Mouse (Mus musculus): ENCODE measurements around the gene Opcml. TPM values are rescaled to one million over a fixed set of nuclear protein-coding genes. Genes with fewer than 3 reads are reported as not detected.

Gene Opcml
- total and polyA plus RNA-seq, 2 experiments from 2014 or later = 48.3 to 140 TPM

GRCm38 (mm10) chr9:28587857-28588388, 797.3 kb downstream of the Opcml start:
- ATAC-seq = no peak

GRCm38 (mm10) chr9:28588488-28588887, 797.9 kb downstream of the Opcml start:
- H3K27me3 ChIP-seq (ENCODE audit: insufficient read depth, low read length) = no peaks in the 10 kb centered on the region
- no peaks in the 10 kb centered on the region for H3K36me3 ChIP-seq (ENCODE audit: insufficient read depth)
- no peak overlapping the region for H3K4me3 ChIP-seq (ENCODE audit: low read depth, low read length)
- DNase-seq (no peak), ATAC-seq (no peak)
- WGBS = 52% methylated on average over 1 of the region's 1 CpGs
- no peak overlapping the region for H3K27ac ChIP-seq (ENCODE audit: low read depth, low read length)
- no peak overlapping the region for H3K4me2 ChIP-seq (ENCODE audit: low read depth)
- H3K9ac ChIP-seq = no peak overlapping the region
- TF ChIP-seq CTCF (IDR thresholded peaks at IDR 0.05; ENCODE audit: low read depth) = no peak
- no peaks in the 10 kb centered on the region for H3K9me3 ChIP-seq (ENCODE audit: low read length)
- H3K4me1 ChIP-seq (ENCODE audit: insufficient read depth) = no peaks in the 10 kb centered on the region

More at GRCm38 (mm10) chr9:28587857-28588388, 797.3 kb downstream of the Opcml start:
- WGBS = 33% methylated on average over 4 of the region's 4 CpGs
- Histone ChIP-seq H3K9me3 (ENCODE audit: low read length) (no peaks in the 10 kb centered on the region), H3K27me3 (ENCODE audit: insufficient read depth, low read length) (no peaks in the 10 kb centered on the region), H3K36me3 (ENCODE audit: insufficient read depth) (no peaks in the 10 kb centered on the region), H3K27ac (ENCODE audit: low read depth, low read length) (no peak overlapping the region), H3K4me3 (ENCODE audit: low read depth, low read length) (no peak overlapping the region), H3K4me2 (ENCODE audit: low read depth) (no peak overlapping the region), H3K4me1 (ENCODE audit: insufficient read depth) (no peaks in the 10 kb centered on the region), H3K9ac (no peak overlapping the region)
- no peak for DNase-seq
- TF ChIP-seq CTCF (IDR thresholded peaks at IDR 0.05; ENCODE audit: low read depth) = no peak

- DNase-seq = no peak
- Histone ChIP-seq H3K4me1 (ENCODE audit: insufficient read depth) (peaks cover 8% of the 10 kb centered on the region; the same call in 1 of the 2 replicates), H3K27me3 (ENCODE audit: insufficient read depth, low read length) (no peaks in the 10 kb centered on the region), H3K36me3 (ENCODE audit: insufficient read depth) (no peaks in the 10 kb centered on the region), H3K4me3 (ENCODE audit: low read depth, low read length) (no peak overlapping the region), H3K9me3 (ENCODE audit: low read length) (no peaks in the 10 kb centered on the region), H3K4me2 (ENCODE audit: low read depth) (no peak overlapping the region), H3K9ac (no peak overlapping the region), H3K27ac (ENCODE audit: low read depth, low read length) (no peak overlapping the region)
- 10% methylated on average over 3 of the region's 3 CpGs for WGBS
- TF ChIP-seq CTCF (IDR thresholded peaks at IDR 0.05; ENCODE audit: low read depth) = no peak
- no peak for ATAC-seq
Observed at GRCm38 (mm10) chr9:28592208-28592607, 801.6 kb downstream of the Opcml start.

GRCm38 (mm10) chr9:28595062-28595461, 804.5 kb downstream of the Opcml start:
- H3K27ac ChIP-seq (ENCODE audit: low read depth, low read length) = no peak overlapping the region

GRCm38 (mm10) chr9:28605561-28605960, 815.0 kb downstream of the Opcml start:
- DNase-seq (no peak), ATAC-seq (no peak)
- Histone ChIP-seq H3K4me2 (ENCODE audit: low read depth) (no peak overlapping the region), H3K4me1 (ENCODE audit: insufficient read depth) (no peaks in the 10 kb centered on the region), H3K9ac (no peak overlapping the region), H3K27ac (ENCODE audit: low read depth, low read length) (no peak overlapping the region), H3K36me3 (ENCODE audit: insufficient read depth) (no peaks in the 10 kb centered on the region), H3K4me3 (ENCODE audit: low read depth, low read length) (no peak overlapping the region), H3K9me3 (ENCODE audit: low read length) (no peaks in the 10 kb centered on the region), H3K27me3 (ENCODE audit: insufficient read depth, low read length) (no peaks in the 10 kb centered on the region)
- WGBS = 30% methylated on average over 1 of the region's 1 CpGs
- no peak for TF ChIP-seq CTCF (IDR thresholded peaks at IDR 0.05; ENCODE audit: low read depth)

More at GRCm38 (mm10) chr9:28595062-28595461, 804.5 kb downstream of the Opcml start:
- DNase-seq (no peak), ATAC-seq (no peak)
- WGBS = 61% methylated on average over 3 of the region's 3 CpGs
- TF ChIP-seq CTCF (IDR thresholded peaks at IDR 0.05; ENCODE audit: low read depth) = no peak
- Histone ChIP-seq H3K4me3 (ENCODE audit: low read depth, low read length) (no peak overlapping the region), H3K27me3 (ENCODE audit: insufficient read depth, low read length) (no peaks in the 10 kb centered on the region), H3K9ac (no peak overlapping the region), H3K4me1 (ENCODE audit: insufficient read depth) (peaks cover 8% of the 10 kb centered on the region; the same call in 1 of the 2 replicates), H3K36me3 (ENCODE audit: insufficient read depth) (no peaks in the 10 kb centered on the region), H3K9me3 (ENCODE audit: low read length) (no peaks in the 10 kb centered on the region), H3K4me2 (ENCODE audit: low read depth) (no peak overlapping the region)

- 33% methylated on average over 6 of the region's 6 CpGs for WGBS
- H3K4me2 ChIP-seq (ENCODE audit: low read depth) = no peak overlapping the region
- H3K27me3 ChIP-seq (ENCODE audit: insufficient read depth, low read length) = no peaks in the 10 kb centered on the region
- no peak overlapping the region for H3K4me3 ChIP-seq (ENCODE audit: low read depth, low read length)
- no peak overlapping the region for H3K9ac ChIP-seq
- ATAC-seq (no peak; the same call in 1 of the 2 replicates), DNase-seq (peak; percentile 50)
- no peaks in the 10 kb centered on the region for H3K4me1 ChIP-seq (ENCODE audit: insufficient read depth)
- no peak for TF ChIP-seq CTCF (IDR thresholded peaks at IDR 0.05; ENCODE audit: low read depth)
- no peaks in the 10 kb centered on the region for H3K36me3 ChIP-seq (ENCODE audit: insufficient read depth)
- no peak overlapping the region for H3K27ac ChIP-seq (ENCODE audit: low read depth, low read length)
- H3K9me3 ChIP-seq (ENCODE audit: low read length) = no peaks in the 10 kb centered on the region
Observed at GRCm38 (mm10) chr9:28613683-28614620, 823.4 kb downstream of the Opcml start.

- H3K36me3 ChIP-seq (ENCODE audit: insufficient read depth) = no peaks in the 10 kb centered on the region
- H3K4me1 ChIP-seq (ENCODE audit: insufficient read depth) = no peaks in the 10 kb centered on the region
- H3K4me2 ChIP-seq (ENCODE audit: low read depth) = no peak overlapping the region
- H3K27ac ChIP-seq (ENCODE audit: low read depth, low read length) = no peak overlapping the region
- no peaks in the 10 kb centered on the region for H3K9me3 ChIP-seq (ENCODE audit: low read length)
- ATAC-seq (no peak), DNase-seq (no peak)
- no peak overlapping the region for H3K9ac ChIP-seq
- H3K27me3 ChIP-seq (ENCODE audit: insufficient read depth, low read length) = no peaks in the 10 kb centered on the region
- no peak for TF ChIP-seq CTCF (IDR thresholded peaks at IDR 0.05; ENCODE audit: low read depth)
- no peak overlapping the region for H3K4me3 ChIP-seq (ENCODE audit: low read depth, low read length)
Observed at GRCm38 (mm10) chr9:28615447-28615846, 824.9 kb downstream of the Opcml start.

All from forebrain, postnatal 0 days (tissue).